Mouse (Mus musculus): ENCODE measurements around the gene Olfr1322. TPM values are rescaled to one million over a fixed set of nuclear protein-coding genes. Genes with fewer than 3 reads are reported as not detected.

The Olfr1322 gene
- total RNA-seq (2021): not detected
- long read RNA-seq, experiment 1: 0 reads
- long read RNA-seq, experiment 2: 0 reads

DNA sequence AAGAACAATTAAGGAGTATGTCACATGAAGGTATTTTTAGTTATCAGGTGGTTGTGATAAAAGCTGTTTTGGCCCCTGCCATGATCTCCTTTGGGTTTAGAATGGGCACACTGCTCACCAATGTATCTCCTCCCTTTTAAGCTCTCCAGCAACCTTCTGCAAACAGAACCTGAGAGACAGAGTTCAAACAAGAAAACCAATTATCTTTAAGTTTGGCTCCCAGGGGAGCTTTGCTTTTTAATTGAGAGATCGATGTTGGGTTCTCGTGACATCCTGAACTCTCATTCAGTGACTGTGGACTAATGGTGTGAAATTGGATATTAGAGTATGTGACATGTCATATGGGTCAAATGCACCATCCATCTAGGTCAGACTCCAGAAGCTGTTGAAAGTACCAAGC lies at the start of gene Olfr1322:
Olfr1322 (minus strand) TSS at position 101 of the 400 bp plus-strand sequence.
- intact Hi-C loops (cut with DNase I): no loop called here
- no peak for DNase-seq
- Histone ChIP-seq H3K4me3 (no peak within 1 kb of the TSS), H3K27ac (no peak within 1 kb of the TSS)
- TF ChIP-seq CTCF (IDR thresholded peaks at IDR 0.05): no peak

DNA sequence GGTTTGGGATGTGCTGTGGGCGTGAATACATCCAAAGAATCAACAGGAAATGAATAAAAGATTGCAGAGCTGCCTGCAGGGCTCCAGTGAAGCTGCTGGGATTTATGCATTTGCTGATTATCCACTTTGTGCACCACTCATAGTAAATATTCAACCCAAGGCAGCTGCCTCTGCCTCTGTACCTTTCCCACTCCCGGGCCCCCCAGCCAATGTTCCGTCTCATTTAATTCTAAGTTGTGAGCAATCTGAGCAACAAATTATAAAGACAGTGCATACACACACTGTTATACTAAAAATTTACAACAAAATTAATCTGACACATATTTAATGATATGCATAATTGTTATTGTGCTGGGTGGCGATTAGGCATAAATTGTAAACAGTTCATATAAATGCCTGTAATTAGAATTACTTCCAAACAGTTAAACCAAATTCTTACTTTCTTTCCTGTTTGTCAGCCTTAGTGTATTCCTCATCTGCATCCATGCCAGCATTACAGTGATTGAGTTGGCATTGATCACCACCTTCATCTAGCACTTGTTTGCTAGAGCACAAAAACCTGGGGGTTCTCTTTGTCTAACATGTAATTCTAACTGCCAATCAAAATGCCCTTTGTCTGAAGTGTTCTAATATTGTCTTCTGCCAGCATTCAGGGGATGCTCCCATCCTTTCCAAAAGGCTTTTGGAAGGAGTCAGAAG lies 13.5 kb downstream of the Olfr1322 start:
- intact Hi-C loops (cut with DNase I): no loop called here
- H3K27ac ChIP-seq: no peak overlapping the region
- no peak overlapping the region for H3K4me3 ChIP-seq
- no peak for DNase-seq
- TF ChIP-seq CTCF (IDR thresholded peaks at IDR 0.05): no peak

Other genes with a start within 250 kb of the Olfr1322 start
- not detected for gene Olfr1320, start 219.2 kb downstream of the Olfr1322 start, total RNA-seq (2021)
- not detected for gene Olfr1321, start 156.4 kb downstream of the Olfr1322 start, total RNA-seq (2021)
- gene Igsf1, start 93.7 kb downstream of the Olfr1322 start, total RNA-seq (2021): 1 to 10 TPM in 1 of 2 experiments, under 1 TPM in 1; 0.84 to 1.6 TPM
- gene Olfr1323, start 127.9 kb upstream of the Olfr1322 start, total RNA-seq (2021): not detected